Mouse (Mus musculus) liver, embryonic 11.5 days (tissue): Measurements from ENCODE around the gene Mitd1. TPM values are rescaled to one million over a fixed set of nuclear protein-coding genes. Genes with fewer than 3 reads are reported as not detected.

ENCODE experiments used
- ATAC-seq: fragments of 200-750 bp; cut with Nextera tagmentation; replicated peaks from 2 replicates; pipeline ENCODE4 v1.8.0; 2017; ENCODE audit warnings: moderate number of reproducible peaks, mild to moderate bottlenecking, moderate TSS enrichment, moderate library complexity; ENCODE audit not compliant: low FRiP score
- DNase-seq: peaks from one replicate; pipeline ENCODE4 v3.0.0-alpha.2; 2017; ENCODE audit warnings: low spot score
- H3K27ac ChIP-seq: fragments of 300-500 bp; sonication (generic); 2 replicates; pipeline ENCODE4 v1.5.1; 2014; ENCODE audit warnings: mild to moderate bottlenecking, low read depth, low read length, control low read depth
- H3K27me3 ChIP-seq: fragments of 300-500 bp; sonication (generic); replicated peaks from 2 replicates; pipeline ENCODE4 v1.6.1; 2014; ENCODE audit warnings: low read length, mixed read lengths; ENCODE audit not compliant: control insufficient read depth, insufficient read depth
- H3K36me3 ChIP-seq: fragments of 300-500 bp; sonication (generic); 2 replicates; pipeline ENCODE4 v1.6.1; 2014; ENCODE audit warnings: mild to moderate bottlenecking, low read length, moderate library complexity, mixed read lengths; ENCODE audit not compliant: control insufficient read depth, insufficient read depth
- H3K4me1 ChIP-seq: fragments of 300-500 bp; sonication (generic); replicated peaks from 2 replicates; pipeline ENCODE4 v1.6.1; 2014; ENCODE audit warnings: low read length, mixed read lengths; ENCODE audit not compliant: control insufficient read depth, insufficient read depth
- H3K4me2 ChIP-seq: fragments of 300-500 bp; sonication (generic); 2 replicates; pipeline ENCODE4 v1.6.1; 2014; ENCODE audit warnings: mild to moderate bottlenecking, control low read depth, moderate library complexity
- H3K4me3 ChIP-seq: fragments of 300-500 bp; sonication (generic); 2 replicates; pipeline ENCODE4 v1.5.1; 2014; ENCODE audit warnings: low read depth, low read length, control low read depth
- H3K9ac ChIP-seq: fragments of 300-500 bp; sonication (generic); 2 replicates; pipeline ENCODE4 v1.6.1; 2014; ENCODE audit warnings: low read depth, low read length, control low read depth
- H3K9me3 ChIP-seq: fragments of 300-500 bp; sonication (generic); 2 replicates; pipeline ENCODE4 v1.6.1; 2016; ENCODE audit warnings: low read length, inconsistent platforms, mixed read lengths; ENCODE audit not compliant: control insufficient read depth
- WGBS: fragments of 180-500 bp; shearing (Covaris S2); extraction: QIAGEN DNeasy Blood & Tissue Kit; methylation state at CpG from one replicate; pipeline ENCODE4 v1.1.7; 2014; 5-methylcytosine and 5-hydroxymethylcytosine counted together
- polyA plus RNA-seq: library from polyadenylated mRNA; unstranded; fragments of >200 nt; fragmentation: Nextera tagmentation; extraction: Ambion mirVana; gene quantifications from 2 replicates; pipeline ENCODE4 v1.2.1, GENCODE M21; 2014

Mitd1 gene
- polyA plus RNA-seq, result 36.3 and 37.7 TPM in 2 replicates

GRCm38 (mm10) chr1:37890025-37890652 lies at the start of gene Mitd1, which contains the start of gene Mrpl30:
Gene Mitd1, minus strand, starts transcription at chr1:37890411.
Gene Mrpl30, plus strand, starts transcription at chr1:37890477.
- peak; percentile 91 for ATAC-seq
- WGBS, result 0% methylated on average over 41 of the region's 41 CpGs
- H3K27me3 ChIP-seq, result no peaks in the 10 kb centered on the region
- H3K9me3 ChIP-seq, result no peaks in the 10 kb centered on the region
- 0 out of 2 replicates have a peak, but pooled peaks cover 10% of the 10 kb centered on the region for H3K4me1 ChIP-seq
- H3K9ac ChIP-seq, result peak within 1 kb of the TSS; percentile 68
- peaks cover 7% of the 10 kb centered on the region; the same call in 1 of the 2 replicates for H3K36me3 ChIP-seq
- peak within 1 kb of the TSS; percentile 74 for H3K27ac ChIP-seq
- peak within 1 kb of the TSS; percentile 83 for H3K4me2 ChIP-seq
- peak within 1 kb of the TSS; percentile 80 for H3K4me3 ChIP-seq
- peak; percentile 89 for DNase-seq

GRCm38 (mm10) chr1:37931806-37932205 lies 41.6 kb upstream of the Mitd1 start:
- Histone ChIP-seq H3K36me3 (no peaks in the 10 kb centered on the region), H3K9me3 (no peaks in the 10 kb centered on the region), H3K4me3 (no peak overlapping the region), H3K4me2 (no peak overlapping the region), H3K4me1 (no peaks in the 10 kb centered on the region), H3K27ac (no peak overlapping the region), H3K9ac (no peak overlapping the region), H3K27me3 (no peaks in the 10 kb centered on the region)
- DNase-seq, result no peak
- 36% methylated on average over 3 of the region's 3 CpGs for WGBS
- ATAC-seq, result no peak

- Histone ChIP-seq H3K9me3 (no peaks in the 10 kb centered on the region), H3K4me2 (no peak overlapping the region), H3K36me3 (no peaks in the 10 kb centered on the region), H3K27ac (no peak overlapping the region), H3K4me3 (no peak overlapping the region), H3K4me1 (no peaks in the 10 kb centered on the region), H3K27me3 (no peaks in the 10 kb centered on the region), H3K9ac (no peak overlapping the region)
- ATAC-seq (no peak), DNase-seq (no peak)
- WGBS, result 58% methylated on average over 8 of the region's 8 CpGs
Measured at GRCm38 (mm10) chr1:37925971-37926370, 35.8 kb upstream of the Mitd1 start.

- H3K9ac ChIP-seq, result no peak overlapping the region
- no peak overlapping the region for H3K4me3 ChIP-seq
- WGBS, result 69% methylated on average over 8 of the region's 8 CpGs
- H3K27ac ChIP-seq, result no peak overlapping the region
- H3K9me3 ChIP-seq, result no peaks in the 10 kb centered on the region
- H3K4me1 ChIP-seq, result no peaks in the 10 kb centered on the region
- ATAC-seq (no peak), DNase-seq (no peak)
- H3K27me3 ChIP-seq, result no peaks in the 10 kb centered on the region
- H3K36me3 ChIP-seq, result no peaks in the 10 kb centered on the region
- H3K4me2 ChIP-seq, result no peak overlapping the region
Measured at GRCm38 (mm10) chr1:37922536-37922935, 32.3 kb upstream of the Mitd1 start.

GRCm38 (mm10) chr1:37918096-37918495 lies 27.9 kb upstream of the Mitd1 start:
- no peaks in the 10 kb centered on the region for H3K9me3 ChIP-seq
- no peaks in the 10 kb centered on the region for H3K36me3 ChIP-seq
- H3K27me3 ChIP-seq, result no peaks in the 10 kb centered on the region
- H3K4me1 ChIP-seq, result no peaks in the 10 kb centered on the region
- no peak overlapping the region for H3K27ac ChIP-seq
- WGBS, result 58% methylated on average over 6 of the region's 6 CpGs
- H3K4me2 ChIP-seq, result no peak overlapping the region
- no peak overlapping the region for H3K9ac ChIP-seq
- H3K4me3 ChIP-seq, result no peak overlapping the region
- no peak for ATAC-seq
- DNase-seq, result no peak

- Histone ChIP-seq H3K36me3 (no peaks in the 10 kb centered on the region), H3K4me2 (no peak overlapping the region), H3K9me3 (no peaks in the 10 kb centered on the region), H3K4me3 (no peak overlapping the region), H3K4me1 (no peaks in the 10 kb centered on the region), H3K9ac (no peak overlapping the region), H3K27ac (no peak overlapping the region), H3K27me3 (no peaks in the 10 kb centered on the region)
- DNase-seq (no peak), ATAC-seq (no peak)
- 56% methylated on average over 13 of the region's 13 CpGs for WGBS
Measured at GRCm38 (mm10) chr1:37917666-37918065, 27.5 kb upstream of the Mitd1 start.

DNA sequence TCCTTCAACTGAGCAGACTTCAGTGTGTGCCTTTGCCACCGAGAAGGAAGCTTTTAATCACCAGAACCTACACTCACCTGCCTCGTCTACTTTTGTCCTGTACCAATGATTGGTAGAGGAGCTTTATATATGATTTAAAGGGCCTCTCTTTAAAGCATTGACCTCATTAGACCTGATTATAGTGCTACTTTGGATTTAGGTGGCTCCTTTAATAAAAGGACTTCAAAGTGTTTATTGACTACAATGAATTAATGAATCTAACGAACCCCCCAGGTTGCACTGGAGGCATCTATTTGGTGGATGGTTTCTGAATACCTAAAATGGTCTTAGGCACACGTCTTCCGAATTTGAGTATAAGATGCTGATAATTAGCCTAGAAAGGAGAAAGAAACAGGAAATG lies 26.2 kb upstream of the Mitd1 start, which contains the start of gene Lyg2:
Gene Lyg2 (minus strand): TSS at position 101 of the 400 bp plus-strand sequence.
- H3K4me1 ChIP-seq, result no peaks in the 10 kb centered on the region
- no peak within 1 kb of the TSS for H3K27ac ChIP-seq
- 68% methylated on average over 5 of the region's 5 CpGs for WGBS
- DNase-seq (no peak), ATAC-seq (no peak)
- H3K36me3 ChIP-seq, result no peaks in the 10 kb centered on the region
- H3K9me3 ChIP-seq, result no peaks in the 10 kb centered on the region
- H3K4me2 ChIP-seq, result no peak within 1 kb of the TSS
- no peaks in the 10 kb centered on the region for H3K27me3 ChIP-seq
- no peak within 1 kb of the TSS for H3K9ac ChIP-seq
- no peak within 1 kb of the TSS for H3K4me3 ChIP-seq

- no peaks in the 10 kb centered on the region for H3K4me1 ChIP-seq
- no peaks in the 10 kb centered on the region; the same call in 1 of the 2 replicates for H3K27me3 ChIP-seq
- H3K4me3 ChIP-seq, result no peak overlapping the region
- WGBS, result 76% methylated on average over 2 of the region's 2 CpGs
- no peaks in the 10 kb centered on the region for H3K36me3 ChIP-seq
- DNase-seq (no peak), ATAC-seq (no peak)
- no peak overlapping the region for H3K27ac ChIP-seq
- no peak overlapping the region for H3K4me2 ChIP-seq
- H3K9me3 ChIP-seq, result no peaks in the 10 kb centered on the region
- no peak overlapping the region for H3K9ac ChIP-seq
Measured at GRCm38 (mm10) chr1:37912751-37913150, 22.5 kb upstream of the Mitd1 start.

GRCm38 (mm10) chr1:37903178-37903577 lies 13.0 kb upstream of the Mitd1 start:
- H3K27ac ChIP-seq, result no peak overlapping the region
- peaks cover 11% of the 10 kb centered on the region for H3K36me3 ChIP-seq
- H3K4me3 ChIP-seq, result no peak overlapping the region
- no peak for DNase-seq
- no peak overlapping the region for H3K9ac ChIP-seq
- H3K4me1 ChIP-seq, result no peaks in the 10 kb centered on the region
- 34% methylated on average over 6 of the region's 6 CpGs for WGBS
- no peak for ATAC-seq
- no peaks in the 10 kb centered on the region for H3K27me3 ChIP-seq
- no peak overlapping the region for H3K4me2 ChIP-seq
- H3K9me3 ChIP-seq, result no peaks in the 10 kb centered on the region
